Mouse (Mus musculus) hindbrain, embryonic 15.5 days (tissue): ENCODE measurements around the gene Zfp28. TPM values are rescaled to one million over a fixed set of nuclear protein-coding genes. Genes with fewer than 3 reads are reported as not detected.
A peak's percentile ranks its signal among the peaks of the same experiment; 100 is the strongest.

Experiments used
- ATAC-seq: fragments of 200-750 bp; cut with Nextera tagmentation; 2 replicates; pipeline ENCODE4 v1.8.0; 2017; ENCODE audit warnings: low read depth, moderate number of reproducible peaks, moderate TSS enrichment; ENCODE audit not compliant: low FRiP score
- H3K27ac ChIP-seq: fragments of 300-500 bp; sonication (generic); replicated peaks from 2 replicates; pipeline ENCODE4 v1.5.1; 2015; ENCODE audit warnings: mild to moderate bottlenecking, inconsistent platforms
- H3K27me3 ChIP-seq: fragments of 300-500 bp; sonication (generic); 2 replicates; pipeline ENCODE4 v1.6.1; 2015; ENCODE audit warnings: control low read depth, inconsistent platforms
- H3K36me3 ChIP-seq: fragments of 300-500 bp; sonication (generic); 2 replicates; pipeline ENCODE4 v1.6.1; 2015; ENCODE audit warnings: control low read depth, inconsistent platforms
- H3K4me1 ChIP-seq: fragments of 300-500 bp; sonication (generic); replicated peaks from 2 replicates; pipeline ENCODE4 v1.6.1; 2015; ENCODE audit warnings: control low read depth, inconsistent platforms
- H3K4me2 ChIP-seq: fragments of 300-500 bp; sonication (generic); 2 replicates; pipeline ENCODE4 v1.6.1; 2015; ENCODE audit warnings: moderate library complexity, mild to moderate bottlenecking, inconsistent platforms
- H3K4me3 ChIP-seq: fragments of 300-500 bp; sonication (generic); 2 replicates; pipeline ENCODE4 v1.5.1; 2015; ENCODE audit warnings: mild to moderate bottlenecking, inconsistent platforms
- H3K9ac ChIP-seq: fragments of 300-500 bp; sonication (generic); 2 replicates; pipeline ENCODE4 v1.6.1; 2015; ENCODE audit warnings: inconsistent platforms
- H3K9me3 ChIP-seq: fragments of 300-500 bp; sonication (generic); 2 replicates; pipeline ENCODE4 v1.6.1; 2016; ENCODE audit warnings: control low read depth, inconsistent platforms
- whole genome bisulfite sequencing: fragments of 180-500 bp; shearing (Covaris S2); methylation state at CpG from one replicate; pipeline ENCODE4 v1.1.7; 2015; 5-methylcytosine and 5-hydroxymethylcytosine counted together
- polyA plus RNA-seq: library from polyadenylated mRNA; unstranded; fragments of >200 nt; fragmentation: Nextera tagmentation; extraction: Ambion mirVana; gene quantifications from 2 replicates; pipeline ENCODE4 v1.2.1, GENCODE M21; 2015

Zfp28 gene
- polyA plus RNA-seq, 1 experiment from 2014 or later, result 13.8 TPM

- Histone ChIP-seq H3K4me2 (peak overlapping the region; percentile 60), H3K36me3 (no peaks in the 10 kb centered on the region), H3K27me3 (no peaks in the 10 kb centered on the region), H3K4me3 (peak overlapping the region; percentile 45), H3K4me1 (no peaks in the 10 kb centered on the region), H3K9ac (peak overlapping the region; percentile 54), H3K9me3 (no peaks in the 10 kb centered on the region), H3K27ac (peak overlapping the region; percentile 51)
- peak; percentile 94 for ATAC-seq
- 6% methylated on average over 21 of the region's 22 CpGs for WGBS
These were observed 31.7 kb downstream of the Zfp28 start for GRCm38 (mm10) chr7:6414626-6415441.

DNA sequence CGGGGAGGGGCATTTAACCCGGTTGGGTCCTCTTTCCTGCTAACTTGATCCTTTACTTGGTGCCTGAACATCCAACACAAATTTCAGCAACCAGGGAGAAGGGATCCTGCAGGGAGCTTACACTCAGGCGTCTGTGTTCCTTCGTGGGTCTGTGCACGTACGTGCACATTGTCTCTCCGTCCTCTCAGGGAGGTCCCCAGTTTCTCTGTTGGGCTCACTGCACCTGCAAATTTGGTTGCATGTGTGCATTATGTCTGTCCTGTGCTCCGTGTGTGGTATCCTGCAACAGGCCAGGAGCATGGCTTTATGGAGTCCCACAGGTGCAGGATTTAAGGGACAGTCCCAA lies 32.3 kb downstream of the Zfp28 start:
- Histone ChIP-seq H3K4me3 (peak overlapping the region; percentile 45), H3K9ac (peak overlapping the region; percentile 54), H3K4me2 (peak overlapping the region; percentile 60), H3K27me3 (no peaks in the 10 kb centered on the region), H3K36me3 (no peaks in the 10 kb centered on the region), H3K27ac (peak overlapping the region; percentile 51; the same call in 1 of the 2 replicates), H3K9me3 (no peaks in the 10 kb centered on the region), H3K4me1 (no peaks in the 10 kb centered on the region)
- ATAC-seq, result peak; percentile 73
- WGBS, result 8% methylated on average over 8 of the region's 8 CpGs

- WGBS, result 75% methylated on average over 6 of the region's 6 CpGs
- no peaks in the 10 kb centered on the region for H3K4me1 ChIP-seq
- ATAC-seq, result no peak
- no peak overlapping the region for H3K4me2 ChIP-seq
- no peak overlapping the region for H3K27ac ChIP-seq
- H3K9ac ChIP-seq, result no peak overlapping the region
- H3K36me3 ChIP-seq, result no peaks in the 10 kb centered on the region
- no peaks in the 10 kb centered on the region for H3K27me3 ChIP-seq
- H3K4me3 ChIP-seq, result no peak overlapping the region
- no peaks in the 10 kb centered on the region for H3K9me3 ChIP-seq
These were observed 36.8 kb downstream of the Zfp28 start for GRCm38 (mm10) chr7:6419894-6420293.

DNA sequence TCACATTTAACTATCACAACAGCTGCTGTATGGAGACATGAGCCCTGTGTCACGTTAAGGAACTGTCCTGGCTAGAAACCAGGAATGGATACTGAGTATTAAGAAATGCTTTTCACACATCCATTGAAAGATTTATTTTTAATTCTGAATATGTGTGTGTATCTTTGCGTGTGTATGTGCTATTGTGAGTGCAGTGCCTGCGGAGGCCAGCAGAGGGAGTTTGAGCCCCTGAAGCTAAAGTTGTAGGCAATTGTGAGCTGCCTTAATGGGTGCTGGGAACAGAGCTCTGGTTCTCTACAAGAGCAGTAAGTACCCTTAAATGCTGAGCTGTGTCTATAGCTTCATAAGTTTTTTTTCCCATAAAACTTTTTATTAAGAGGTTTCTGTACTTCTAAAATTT lies 46.3 kb downstream of the Zfp28 start:
- H3K27me3 ChIP-seq, result no peaks in the 10 kb centered on the region
- no peak overlapping the region for H3K4me2 ChIP-seq
- no peak overlapping the region for H3K27ac ChIP-seq
- no peak overlapping the region for H3K9ac ChIP-seq
- no peaks in the 10 kb centered on the region for H3K9me3 ChIP-seq
- ATAC-seq, result no peak
- H3K4me1 ChIP-seq, result peaks cover 6% of the 10 kb centered on the region; the same call in 1 of the 2 replicates
- H3K36me3 ChIP-seq, result peaks cover 13% of the 10 kb centered on the region
- 94% methylated on average over 3 of the region's 3 CpGs for WGBS
- H3K4me3 ChIP-seq, result no peak overlapping the region

DNA sequence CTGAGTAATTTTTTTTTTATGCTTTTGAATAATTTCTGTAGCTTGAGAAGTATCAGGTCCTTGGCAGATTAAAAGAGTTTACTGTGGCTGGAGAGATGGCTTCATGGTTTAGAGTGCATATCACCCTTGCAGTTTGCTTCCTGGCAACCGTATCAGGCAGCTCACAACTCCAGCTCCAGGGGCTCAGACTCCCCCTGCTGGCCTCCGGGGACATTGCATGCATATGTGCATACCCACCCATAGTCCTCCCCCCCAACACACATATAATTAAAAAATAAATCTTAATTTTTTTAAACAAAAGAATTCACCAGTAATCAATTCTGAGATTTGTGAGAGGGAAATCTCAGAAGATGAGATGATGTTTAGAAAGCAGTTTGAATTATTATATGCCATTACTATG lies 47.2 kb downstream of the Zfp28 start:
- peaks cover 13% of the 10 kb centered on the region for H3K36me3 ChIP-seq
- 41% methylated on average over 2 of the region's 2 CpGs for WGBS
- H3K4me2 ChIP-seq, result no peak overlapping the region
- H3K27me3 ChIP-seq, result no peaks in the 10 kb centered on the region
- H3K9me3 ChIP-seq, result no peaks in the 10 kb centered on the region
- no peak overlapping the region for H3K27ac ChIP-seq
- H3K4me1 ChIP-seq, result peaks cover 13% of the 10 kb centered on the region
- ATAC-seq, result no peak
- no peak overlapping the region for H3K4me3 ChIP-seq
- no peak overlapping the region for H3K9ac ChIP-seq

- 90% methylated on average over 3 of the region's 3 CpGs for WGBS
- no peak within 1 kb of the TSS for H3K4me2 ChIP-seq
- ATAC-seq, result no peak
These were observed 55.3 kb downstream of the Zfp28 start, which contains the start of gene Olfr1344 for GRCm38 (mm10) chr7:6438388-6438787. Olfr1344 (plus strand) TSS chr7:6438688.

GRCm38 (mm10) chr7:6441173-6441572 lies 58.1 kb downstream of the Zfp28 start:
- Histone ChIP-seq H3K4me1 (no peaks in the 10 kb centered on the region), H3K4me2 (no peak overlapping the region), H3K27ac (no peak overlapping the region), H3K36me3 (no peaks in the 10 kb centered on the region), H3K9me3 (no peaks in the 10 kb centered on the region), H3K27me3 (no peaks in the 10 kb centered on the region), H3K9ac (no peak overlapping the region), H3K4me3 (no peak overlapping the region)
- no peak for ATAC-seq
- WGBS, result 51% methylated on average over 2 of the region's 2 CpGs

More at GRCm38 (mm10) chr7:6438388-6438787, 55.3 kb downstream of the Zfp28 start, which contains the start of gene Olfr1344:
- H3K4me1 ChIP-seq, result peaks cover 18% of the 10 kb centered on the region
- H3K4me3 ChIP-seq, result no peak within 1 kb of the TSS
- H3K27me3 ChIP-seq, result no peaks in the 10 kb centered on the region
- no peaks in the 10 kb centered on the region for H3K36me3 ChIP-seq
- H3K27ac ChIP-seq, result no peak within 1 kb of the TSS
- no peaks in the 10 kb centered on the region for H3K9me3 ChIP-seq
- no peak within 1 kb of the TSS for H3K9ac ChIP-seq

Other genes with a start within 250 kb of the Zfp28 start
- 24.8 and 27.4 TPM in 2 replicates for gene Zfp787, start 227.3 kb upstream of the Zfp28 start, polyA plus RNA-seq
- 87.8 and 90.1 TPM in 2 replicates for gene Zfp444, start 211.1 kb upstream of the Zfp28 start, polyA plus RNA-seq
- gene Galp, start 186.2 kb upstream of the Zfp28 start, polyA plus RNA-seq, result not detected in 2 replicates
- not detected in 2 replicates for gene Zscan5b, start 161.0 kb upstream of the Zfp28 start, polyA plus RNA-seq
- 0.23 and 0.41 TPM in 2 replicates for gene Epp13, start 130.6 kb upstream of the Zfp28 start, polyA plus RNA-seq
- gene Zfp667, start 96.7 kb upstream of the Zfp28 start, polyA plus RNA-seq, result 16.3 and 17.6 TPM in 2 replicates
- gene Zfp583, start 52.0 kb upstream of the Zfp28 start, polyA plus RNA-seq, result 13.6 and 14.7 TPM in 2 replicates
- gene Gm3854, start 39.5 kb upstream of the Zfp28 start, polyA plus RNA-seq, result 8.1 and 8.5 TPM in 2 replicates
- gene Zfp78, start 20.0 kb upstream of the Zfp28 start, polyA plus RNA-seq, result 3.5 and 4.9 TPM in 2 replicates
- gene Smim17, start 15.4 kb downstream of the Zfp28 start, polyA plus RNA-seq, result 7.0 and 8.4 TPM in 2 replicates
- 0.05 TPM in 1 of 2 replicates, not detected in the other for gene Gm20715, start 27.0 kb downstream of the Zfp28 start, polyA plus RNA-seq
- 0.14 and 0.18 TPM in 2 replicates for gene Olfr1344, start 55.4 kb downstream of the Zfp28 start, polyA plus RNA-seq
- not detected in 2 replicates for gene Olfr1336, start 72.9 kb downstream of the Zfp28 start, polyA plus RNA-seq
- gene Olfr1346, start 83.8 kb downstream of the Zfp28 start, polyA plus RNA-seq, result not detected in 2 replicates
- not detected in 2 replicates for gene Olfr5, start 103.6 kb downstream of the Zfp28 start, polyA plus RNA-seq
- gene Olfr1347, start 116.5 kb downstream of the Zfp28 start, polyA plus RNA-seq, result not detected in 2 replicates
- gene Olfr1348, start 125.5 kb downstream of the Zfp28 start, polyA plus RNA-seq, result not detected in 2 replicates
- not detected in 2 replicates for gene Olfr1349, start 139.7 kb downstream of the Zfp28 start, polyA plus RNA-seq
- not detected in 2 replicates for gene Olfr1350, start 181.5 kb downstream of the Zfp28 start, polyA plus RNA-seq